Mouse (Mus musculus): ENCODE measurements at regions not wholly inside any gene's neighbourhood (a gene's known extent, or its start where the extent isn't known, plus 50 kb on each side); places are given as distances from the start of the nearest gene placed in this dataset.

DNA sequence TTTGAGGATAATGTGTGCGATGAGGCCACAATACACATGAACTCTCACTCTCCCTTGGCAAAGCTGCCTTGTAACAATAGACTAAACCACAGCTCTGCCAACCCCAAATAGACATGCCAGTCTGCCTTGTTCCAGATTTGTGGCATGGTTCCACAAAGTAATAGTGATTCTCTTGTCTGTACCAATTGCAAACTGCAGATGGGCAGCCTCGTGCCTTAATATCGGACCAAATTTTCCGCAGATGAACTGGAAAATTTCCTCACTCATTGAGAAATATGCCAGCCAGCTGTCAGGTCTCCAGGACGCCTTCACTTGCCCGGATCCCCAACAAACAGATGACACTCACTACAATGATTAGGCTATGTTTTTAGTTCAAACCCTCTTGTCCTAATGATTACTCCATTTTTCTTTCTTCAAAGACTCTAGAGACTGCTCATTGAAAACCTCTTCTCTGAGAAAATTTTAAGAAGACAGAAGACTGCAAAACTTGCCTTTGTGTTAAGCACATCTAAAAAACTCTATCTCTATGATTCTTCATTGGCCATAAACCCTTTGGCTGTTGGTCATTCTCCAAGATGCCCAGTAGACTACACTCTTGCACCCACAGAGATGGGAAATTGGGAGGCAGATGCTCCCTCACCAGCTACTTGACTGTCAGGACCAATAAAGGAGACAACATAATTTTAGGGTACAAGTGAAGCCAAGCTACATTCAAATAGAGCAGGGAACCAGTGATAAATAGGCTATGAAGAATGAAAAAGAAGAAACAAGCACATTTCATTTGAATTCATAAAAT lies 483.1 kb downstream of the Elavl2 start:
- TF ChIP-seq USF2 (conservative IDR thresholded peaks at IDR 0.05; ENCODE audit: low read depth, low read length) (no peak), POLR2A (IDR thresholded peaks at IDR 0.05; ENCODE audit: low read depth, low read length) (no peak), PAX5 (IDR thresholded peaks at IDR 0.05; ENCODE audit: low read length) (no peak), ZC3H11A (IDR thresholded peaks at IDR 0.05; ENCODE audit: low read depth, low read length) (no peak), SIN3A (IDR thresholded peaks at IDR 0.05; ENCODE audit: low read length) (no peak), CTCF (conservative IDR thresholded peaks at IDR 0.05 in 1 of 2, IDR thresholded peaks at IDR 0.05 in 1 of 2; ENCODE audit: low read depth in 2 of 2, low read length in 2 of 2) (no peak), NELFE (IDR thresholded peaks at IDR 0.05; ENCODE audit: low read depth, low read length) (no peak)

All from CH12.LX (cell line).